Mouse (Mus musculus) layer of hippocampus, postnatal 10 days (tissue): ENCODE results near the gene Cstf2t. TPM values are rescaled to one million over a fixed set of nuclear protein-coding genes. Genes with fewer than 3 reads are reported as not detected.

Experiments used
- DNase-seq, 2 experiments: peaks; one replicate each; pipeline ENCODE4 v3.0.0; 2021; ENCODE audit warnings: low spot score in 2 of 2
- total RNA-seq, 2 experiments: library from RNA; stranded (reverse); gene quantifications; 2 replicates each; pipeline ENCODE4 v1.2.3; 2021

Cstf2t gene
- total RNA-seq, 2 experiments from 2014 or later = 60.6 to 61.8 TPM

DNA sequence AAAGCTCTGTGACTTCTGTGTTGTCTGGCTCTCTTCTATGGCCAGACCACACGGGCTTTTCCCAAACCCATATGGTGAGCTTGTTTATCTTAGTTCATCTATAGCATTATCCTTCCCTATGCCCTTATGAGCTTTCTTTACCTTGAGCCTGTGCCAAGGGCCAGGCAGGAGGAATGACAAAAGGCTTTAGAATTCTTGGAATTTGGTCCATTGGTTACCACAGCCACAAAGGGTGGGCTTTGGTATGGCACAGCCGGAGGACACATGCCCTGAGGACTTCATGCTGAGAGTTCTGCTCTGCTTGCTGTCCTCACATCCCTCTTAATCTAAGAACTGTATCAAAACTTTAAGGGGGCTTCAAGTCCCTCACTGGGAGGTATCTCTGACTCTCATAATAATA lies 53.7 kb downstream of the Cstf2t start:
- DNase-seq = no peak
